Mouse (Mus musculus): ENCODE data around the gene Slitrk3.
"Not testable (repeated sequence)": the region's sequence is repeated elsewhere in the genome, so short reads cannot be mapped to it uniquely, and the experiment has no call there.

Slitrk3 gene

GRCm38 (mm10) chr3:73057197-73057811 lies at the start of gene Slitrk3:
TSS of gene Slitrk3 (minus strand) at chr3:73057803.
- DNase-seq (ENCODE audit: low spot score in 2 of 2): peak in 1 of 2 experiments; percentile 60

- not testable (repeated sequence) for DNase-seq (ENCODE audit: low spot score in 2 of 2)
Measured at GRCm38 (mm10) chr3:73094445-73094844, 36.8 kb upstream of the Slitrk3 start.

GRCm38 (mm10) chr3:73084620-73085019 lies 27.0 kb upstream of the Slitrk3 start:
- DNase-seq (ENCODE audit: low spot score in 2 of 2): no peak

GRCm38 (mm10) chr3:73065823-73066755 lies 8.5 kb upstream of the Slitrk3 start:
- DNase-seq (ENCODE audit: low spot score in 2 of 2): peak in 1 of 2 experiments; percentile 79

- DNase-seq (ENCODE audit: low spot score in 2 of 2): no peak
Measured at GRCm38 (mm10) chr3:73058190-73058589, 587 bp upstream of the Slitrk3 start.

GRCm38 (mm10) chr3:73056492-73057196 lies 959 bp downstream of the Slitrk3 start:
- no peak for DNase-seq (ENCODE audit: low spot score in 2 of 2)

GRCm38 (mm10) chr3:73056044-73056438 lies 1.6 kb downstream of the Slitrk3 start:
- no peak for DNase-seq (ENCODE audit: low spot score in 2 of 2)

GRCm38 (mm10) chr3:73055399-73056043 lies 2.1 kb downstream of the Slitrk3 start:
- no peak for DNase-seq (ENCODE audit: low spot score in 2 of 2)

GRCm38 (mm10) chr3:73053451-73053931 lies 4.1 kb downstream of the Slitrk3 start:
- no peak for DNase-seq (ENCODE audit: low spot score in 2 of 2)

GRCm38 (mm10) chr3:73046248-73046647 lies 11.4 kb downstream of the Slitrk3 start:
- no peak for DNase-seq (ENCODE audit: low spot score in 2 of 2)

- DNase-seq (ENCODE audit: low spot score in 2 of 2): no peak
Measured at GRCm38 (mm10) chr3:73042256-73042655, 15.3 kb downstream of the Slitrk3 start.

GRCm38 (mm10) chr3:73006045-73006444 lies 51.6 kb downstream of the Slitrk3 start:
- DNase-seq (ENCODE audit: low spot score in 2 of 2): no peak

- no peak for DNase-seq (ENCODE audit: low spot score in 2 of 2)
Measured at GRCm38 (mm10) chr3:73002933-73003696, 54.5 kb downstream of the Slitrk3 start.

GRCm38 (mm10) chr3:72997517-72997916 lies 60.1 kb downstream of the Slitrk3 start:
- DNase-seq (ENCODE audit: low spot score in 2 of 2): no peak

All from frontal cortex, postnatal 10 days (tissue).